Mouse (Mus musculus): ENCODE results near the gene S100a6.

S100a6 gene

GRCm38 (mm10) chr3:90601486-90602110 is 11.1 kb upstream of the S100a6 start, which contains the start of gene Gm42674:
Gene Gm42674 (plus strand): TSS chr3:90601904.
- DNase-seq: no peak

- DNase-seq: no peak
Observed at GRCm38 (mm10) chr3:90603623-90604022, 9.1 kb upstream of the S100a6 start, which contains the start of gene S100a4. Gene S100a4 (plus strand): TSS chr3:90603771.

- no peak for DNase-seq
Observed at GRCm38 (mm10) chr3:90604416-90604815, 8.3 kb upstream of the S100a6 start.

- DNase-seq: no peak
Observed at GRCm38 (mm10) chr3:90605049-90605448, 7.6 kb upstream of the S100a6 start.

- DNase-seq: no peak
Observed at GRCm38 (mm10) chr3:90605736-90606135, 6.9 kb upstream of the S100a6 start.

- no peak for DNase-seq
Observed at GRCm38 (mm10) chr3:90606185-90606584, 6.5 kb upstream of the S100a6 start.

- DNase-seq: no peak
Observed at GRCm38 (mm10) chr3:90607361-90607760, 5.3 kb upstream of the S100a6 start.

- no peak for DNase-seq
Observed at GRCm38 (mm10) chr3:90608223-90608622, 4.5 kb upstream of the S100a6 start, which contains the start of gene S100a5. Gene S100a5 (plus strand): TSS chr3:90608523.

GRCm38 (mm10) chr3:90609102-90609501 is 3.6 kb upstream of the S100a6 start:
- no peak for DNase-seq

GRCm38 (mm10) chr3:90611494-90611893 is 1.2 kb upstream of the S100a6 start:
- DNase-seq: no peak

GRCm38 (mm10) chr3:90612061-90612460 is 621 bp upstream of the S100a6 start:
- no peak for DNase-seq

GRCm38 (mm10) chr3:90613461-90614147 is 922 bp downstream of the S100a6 start:
- DNase-seq: no peak

- DNase-seq: no peak
Observed at GRCm38 (mm10) chr3:90614148-90614530, 1.5 kb downstream of the S100a6 start.

- DNase-seq: no peak
Observed at GRCm38 (mm10) chr3:90614611-90615251, 2.0 kb downstream of the S100a6 start.

- DNase-seq: peak; percentile 29
Observed at GRCm38 (mm10) chr3:90615415-90615814, 2.7 kb downstream of the S100a6 start.

- DNase-seq: no peak
Observed at GRCm38 (mm10) chr3:90615911-90616310, 3.2 kb downstream of the S100a6 start.

- DNase-seq: no peak
Observed at GRCm38 (mm10) chr3:90617586-90617985, 4.9 kb downstream of the S100a6 start.

GRCm38 (mm10) chr3:90621552-90621951 is 8.9 kb downstream of the S100a6 start:
- no peak for DNase-seq

- no peak for DNase-seq
Observed at GRCm38 (mm10) chr3:90623435-90624071, 10.9 kb downstream of the S100a6 start.

GRCm38 (mm10) chr3:90625496-90625895 is 12.8 kb downstream of the S100a6 start:
- DNase-seq: no peak

- no peak for DNase-seq
Observed at GRCm38 (mm10) chr3:90626266-90627021, 13.8 kb downstream of the S100a6 start.

- DNase-seq: no peak
Observed at GRCm38 (mm10) chr3:90627366-90627765, 14.7 kb downstream of the S100a6 start.

- no peak for DNase-seq
Observed at GRCm38 (mm10) chr3:90627807-90628206, 15.1 kb downstream of the S100a6 start.
